Comparison of ENCODE assay signal across 7 mouse cellular contexts in the genomic region with DNA sequence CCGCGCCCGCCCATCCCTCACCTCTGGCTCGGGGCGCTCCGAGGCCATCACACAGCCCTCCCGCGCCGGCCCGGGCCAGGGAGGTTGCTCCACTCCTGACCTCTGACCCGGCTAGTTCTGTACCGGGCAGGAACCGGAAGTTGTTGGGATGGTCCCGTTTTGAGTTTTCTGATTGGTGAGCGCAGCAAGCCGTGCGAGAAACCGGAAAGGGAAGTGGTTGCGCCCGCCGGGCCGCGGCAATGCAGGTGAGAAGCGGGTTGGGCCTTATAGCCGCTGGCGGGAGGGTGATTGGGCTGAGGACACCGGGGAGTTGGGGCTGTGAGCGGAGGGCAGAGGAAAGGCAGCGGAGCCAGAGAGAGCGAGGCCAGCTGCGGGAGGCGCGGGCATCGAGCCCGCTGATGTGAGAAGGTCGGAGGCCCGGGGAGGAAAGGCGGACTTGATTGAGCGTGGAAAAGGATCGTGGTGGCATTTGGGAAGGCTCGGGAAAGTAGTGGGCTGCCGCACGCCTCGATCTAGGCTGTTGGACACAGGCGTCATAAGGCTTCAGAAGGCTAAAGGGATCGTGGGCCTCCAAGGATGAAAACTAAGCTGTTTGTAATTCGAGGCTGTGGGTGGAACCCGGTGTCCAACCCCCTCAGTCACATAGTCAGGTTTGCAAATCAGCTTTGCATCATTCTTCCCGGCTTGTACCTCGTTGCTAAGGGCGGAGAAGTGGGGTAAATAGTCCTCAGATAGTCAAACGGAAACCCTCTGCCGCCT. TPM values are rescaled to one million over a fixed set of nuclear protein-coding genes. Genes with fewer than 3 reads are reported as not detected.
DNase-seq lines count a peak whose midpoint lies in the region; ATAC-seq lines count a peak whose summit lies in the region.

A gene (minus strand): TSS at position 132 of the 759 bp plus-strand sequence.
A gene (plus strand): TSS at position 196 of the 759 bp plus-strand sequence.

- peak within 1 kb of the TSS; percentile 77 for H3K4me2 ChIP-seq in midbrain, embryonic 13.5 days (replicated peaks)

- peak; percentile 94 for DNase-seq in adrenal gland, postnatal 10 days
- peak; percentile 93 for DNase-seq in embryonic facial prominence, embryonic 10.5 days (ENCODE audit: low spot score)
- peak; percentile 92 for DNase-seq in kidney, adult 11 months
- DNase-seq in limb, embryonic 10.5 days (ENCODE audit: low spot score) = peak; percentile 93
- DNase-seq in spleen, adult 12 weeks (ENCODE audit: low spot score) = peak; percentile 86

- no peaks in the 10 kb centered on the region for H3K9me3 ChIP-seq in embryonic facial prominence, embryonic 10.5 days
- no peaks in the 10 kb centered on the region for H3K9me3 ChIP-seq in limb, embryonic 10.5 days (replicated peaks)
- H3K9me3 ChIP-seq in midbrain, embryonic 13.5 days = no peaks in the 10 kb centered on the region

- WGBS in embryonic facial prominence, embryonic 10.5 days = under 1% methylated on average over 53 of the region's 53 CpGs
- under 1% methylated on average over 53 of the region's 53 CpGs for WGBS in limb, embryonic 10.5 days
- WGBS in midbrain, embryonic 13.5 days = 1% methylated on average over 53 of the region's 53 CpGs

- peak within 1 kb of the TSS; percentile 88 for H3K27ac ChIP-seq in embryonic facial prominence, embryonic 10.5 days (replicated peaks)
- H3K27ac ChIP-seq in limb, embryonic 10.5 days = peak within 1 kb of the TSS; percentile 92
- peak within 1 kb of the TSS; percentile 49; the same call in 1 of the 2 replicates for H3K27ac ChIP-seq in midbrain, embryonic 13.5 days

- peak within 1 kb of the TSS; percentile 99 for H3K4me3 ChIP-seq in embryonic facial prominence, embryonic 10.5 days
- H3K4me3 ChIP-seq in limb, embryonic 10.5 days = peak within 1 kb of the TSS; percentile 97
- H3K4me3 ChIP-seq in midbrain, embryonic 13.5 days (replicated peaks) = peak within 1 kb of the TSS; percentile 95

- peaks cover 20% of the 10 kb centered on the region for H3K4me1 ChIP-seq in embryonic facial prominence, embryonic 10.5 days
- peaks cover 22% of the 10 kb centered on the region for H3K4me1 ChIP-seq in limb, embryonic 10.5 days
- peaks cover 25% of the 10 kb centered on the region for H3K4me1 ChIP-seq in midbrain, embryonic 13.5 days (replicated peaks)

- H3K27me3 ChIP-seq in embryonic facial prominence, embryonic 10.5 days (replicated peaks; ENCODE audit: low read depth, poor library complexity, severe bottlenecking) = no peaks in the 10 kb centered on the region
- H3K27me3 ChIP-seq in limb, embryonic 10.5 days (ENCODE audit: low read depth, poor library complexity, severe bottlenecking) = no peaks in the 10 kb centered on the region
- no peaks in the 10 kb centered on the region for H3K27me3 ChIP-seq in midbrain, embryonic 13.5 days

- ATAC-seq in granulocyte monocyte progenitor cell, adult 5-6 weeks (replicated peaks; ENCODE audit: poor library complexity, severe bottlenecking) = peak; percentile 96
- peak; percentile 96 for ATAC-seq in midbrain, embryonic 13.5 days

- H3K36me3 ChIP-seq in embryonic facial prominence, embryonic 10.5 days (replicated peaks) = peaks cover 51% of the 10 kb centered on the region
- peaks cover 46% of the 10 kb centered on the region for H3K36me3 ChIP-seq in limb, embryonic 10.5 days
- peaks cover 49% of the 10 kb centered on the region for H3K36me3 ChIP-seq in midbrain, embryonic 13.5 days

- H3K9ac ChIP-seq in midbrain, embryonic 13.5 days (replicated peaks) = peak within 1 kb of the TSS; percentile 92

RNA-seq across cellular contexts. Expression of the first gene that starts in this region (rescaled TPM):
- total RNA-seq in adrenal gland, postnatal 10 days (2021) = 10 to 100 TPM; 13.1 to 26.3 TPM
- polyA plus RNA-seq in embryonic facial prominence, embryonic 10.5 days (2016; fragmentation: Nextera tagmentation; extraction: Ambion mirVana) = 8.2 and 9.4 TPM in 2 replicates
- 20.6 and 25.0 TPM in 2 replicates for total RNA-seq in granulocyte monocyte progenitor cell, adult 5-6 weeks (2014; fragmentation: Nextera tagmentation)
- total RNA-seq in granulocyte monocyte progenitor cell, adult 5-6 weeks (2017) = 3.7 and 4.0 TPM in 2 replicates
- 8.4 and 11.4 TPM in 2 replicates for polyA plus RNA-seq in limb, embryonic 10.5 days (2016; fragmentation: Nextera tagmentation; extraction: Ambion mirVana)
- polyA plus RNA-seq in midbrain, embryonic 13.5 days (2015; fragmentation: Nextera tagmentation; extraction: Ambion mirVana) = 11.0 and 11.4 TPM in 2 replicates

RNA-seq across cellular contexts. Expression of the second gene that starts in this region (rescaled TPM):
- total RNA-seq in adrenal gland, postnatal 10 days (2021) = 10 to 100 TPM; 63.3 to 73.5 TPM
- polyA plus RNA-seq in embryonic facial prominence, embryonic 10.5 days (2016; fragmentation: Nextera tagmentation; extraction: Ambion mirVana) = 152 and 155 TPM in 2 replicates
- 75.7 and 79.4 TPM in 2 replicates for total RNA-seq in granulocyte monocyte progenitor cell, adult 5-6 weeks (2014; fragmentation: Nextera tagmentation)
- total RNA-seq in granulocyte monocyte progenitor cell, adult 5-6 weeks (2017) = 94.8 and 103 TPM in 2 replicates
- 141 and 147 TPM in 2 replicates for polyA plus RNA-seq in limb, embryonic 10.5 days (2016; fragmentation: Nextera tagmentation; extraction: Ambion mirVana)
- 124 and 130 TPM in 2 replicates for polyA plus RNA-seq in midbrain, embryonic 13.5 days (2015; fragmentation: Nextera tagmentation; extraction: Ambion mirVana)

Comparison
In these comparisons a context has a peak if more than half of its experiments do, and no peak if none do; other contexts are left out.
1. Peak in every context shown above with its lines: DNase-seq, ATAC-seq, H3K4me3 ChIP-seq and H3K27ac ChIP-seq.